Mouse (Mus musculus) thymus, adult 2 months (tissue): Measurements from ENCODE around the gene Prkce. TPM values are rescaled to one million over a fixed set of nuclear protein-coding genes. Genes with fewer than 3 reads are reported as not detected.

Source experiments
- DNase-seq: peaks from one replicate; pipeline ENCODE4 v3.0.0; 2021
- H3K27ac ChIP-seq: fragments of 200-500 bp; 2 replicates; pipeline ENCODE4 v1.5.1; 2012; ENCODE audit warnings: low read length, control low read depth; ENCODE audit not compliant: control insufficient read depth, insufficient read depth
- H3K27me3 ChIP-seq: fragments of 200-500 bp; 2 replicates; pipeline ENCODE4 v1.6.1; 2012; ENCODE audit warnings: mild to moderate bottlenecking, low read length, moderate library complexity, mixed read lengths; ENCODE audit not compliant: control insufficient read depth, insufficient read depth
- H3K36me3 ChIP-seq: fragments of 200-500 bp; 2 replicates; pipeline ENCODE4 v1.6.1; 2012; ENCODE audit warnings: mild to moderate bottlenecking, low read length, moderate library complexity; ENCODE audit not compliant: control insufficient read depth, insufficient read depth
- H3K4me1 ChIP-seq: fragments of 200-500 bp; replicated peaks from 2 replicates; pipeline ENCODE4 v1.6.1; 2012; ENCODE audit warnings: low read length; ENCODE audit not compliant: control insufficient read depth, insufficient read depth
- H3K4me3 ChIP-seq: fragments of 200-500 bp; 2 replicates; pipeline ENCODE4 v1.5.1; 2012; ENCODE audit warnings: mild to moderate bottlenecking, low read length, control low read depth, moderate library complexity; ENCODE audit not compliant: control insufficient read depth, insufficient read depth
- CTCF ChIP-seq: fragments of 200-500 bp; IDR thresholded peaks from 2 replicates; pipeline ENCODE4 v1.5.1; 2012; ENCODE audit warnings: mild to moderate bottlenecking, control low read depth, low read length, moderate library complexity, borderline replicate concordance; ENCODE audit not compliant: control insufficient read depth, poor library complexity, insufficient read depth; ENCODE audit errors: extremely low read depth
- POLR2A ChIP-seq: fragments of 200-500 bp; IDR thresholded peaks from 2 replicates; pipeline ENCODE4 v1.6.1; 2012; ENCODE audit warnings: mild to moderate bottlenecking, low read length, control low read depth, moderate library complexity; ENCODE audit not compliant: control insufficient read depth, poor library complexity, insufficient read depth; ENCODE audit errors: extremely low read depth
- WGBS: fragments of 180-500 bp; shearing (Covaris S2); methylation state at CpG from one replicate; pipeline ENCODE4 v1.1.7; 2018; 5-methylcytosine and 5-hydroxymethylcytosine counted together
- polyA plus RNA-seq: library from polyadenylated mRNA; depleted of rRNA; stranded (reverse); fragments of >200 nt; gene quantifications from 2 replicates; pipeline ENCODE4 v1.2.3, GENCODE M21; 2012

The Prkce gene
- polyA plus RNA-seq, 1 experiment = 1.6 TPM

GRCm38 (mm10) chr17:86214285-86214684, 46.7 kb downstream of the Prkce start:
- TF ChIP-seq CTCF (no peak), POLR2A (no peak)
- no peaks in the 10 kb centered on the region for H3K4me1 ChIP-seq
- DNase-seq = no peak
- no peaks in the 10 kb centered on the region for H3K36me3 ChIP-seq
- H3K27me3 ChIP-seq = no peaks in the 10 kb centered on the region
- 84% methylated on average over 9 of the region's 9 CpGs for WGBS
- no peak overlapping the region for H3K4me3 ChIP-seq
- no peak overlapping the region for H3K27ac ChIP-seq

- no peak for DNase-seq
- H3K36me3 ChIP-seq = no peaks in the 10 kb centered on the region
- no peaks in the 10 kb centered on the region for H3K4me1 ChIP-seq
- no peak overlapping the region for H3K4me3 ChIP-seq
- WGBS = 91% methylated on average over 14 of the region's 14 CpGs
- H3K27ac ChIP-seq = no peak overlapping the region
- no peak for TF ChIP-seq POLR2A
- TF ChIP-seq CTCF = no peak
- H3K27me3 ChIP-seq = no peaks in the 10 kb centered on the region
Measured at GRCm38 (mm10) chr17:86214741-86215140, 47.2 kb downstream of the Prkce start.

DNA sequence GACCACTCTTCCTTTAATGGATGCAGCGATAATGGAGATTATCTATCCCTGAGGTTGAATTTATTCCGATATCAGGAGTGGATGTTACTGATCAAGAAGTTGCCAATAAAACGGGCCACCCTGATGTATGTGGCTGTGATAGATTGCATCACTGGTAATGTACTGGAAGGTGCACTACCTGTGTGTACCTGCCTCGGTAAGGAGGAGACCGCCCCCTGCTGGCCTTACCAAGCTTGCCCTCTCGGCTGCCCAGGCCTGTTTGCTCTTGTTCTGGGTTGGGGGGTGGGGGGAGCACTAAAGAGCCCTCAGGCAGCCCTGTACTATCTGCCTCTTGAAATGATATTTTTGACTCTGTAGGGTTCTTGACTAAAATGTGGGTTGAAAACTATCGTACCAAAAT, 48.2 kb downstream of the Prkce start:
- no peak overlapping the region for H3K4me3 ChIP-seq
- WGBS = 63% methylated on average over 7 of the region's 7 CpGs
- no peak overlapping the region for H3K27ac ChIP-seq
- no peaks in the 10 kb centered on the region for H3K36me3 ChIP-seq
- TF ChIP-seq CTCF (peak; percentile 75; the same call in 1 of the 2 replicates), POLR2A (no peak)
- H3K4me1 ChIP-seq = no peaks in the 10 kb centered on the region
- peak; percentile 54 for DNase-seq
- H3K27me3 ChIP-seq = no peaks in the 10 kb centered on the region

DNA sequence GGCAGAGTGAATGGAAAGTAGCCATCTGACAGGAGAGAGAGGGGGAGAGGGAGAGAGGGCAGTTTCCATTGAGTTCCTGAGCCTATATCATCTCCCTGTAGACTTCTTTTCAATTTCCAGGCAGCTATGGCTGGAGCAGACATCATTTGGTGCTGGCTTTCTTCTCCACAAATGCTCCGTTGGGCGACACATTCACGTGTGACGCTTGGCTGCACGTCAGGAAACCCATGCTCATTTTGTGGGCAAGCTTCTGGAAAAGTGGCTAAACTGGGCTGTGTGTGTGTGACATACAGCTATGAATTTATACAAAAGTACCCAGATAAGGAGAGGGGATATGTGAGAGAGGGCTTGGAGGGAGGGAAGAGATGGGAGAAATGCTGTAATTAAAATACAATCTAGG, 49.9 kb downstream of the Prkce start:
- 93% methylated on average over 5 of the region's 5 CpGs for WGBS
- Histone ChIP-seq H3K4me3 (no peak overlapping the region), H3K27me3 (no peaks in the 10 kb centered on the region), H3K27ac (no peak overlapping the region), H3K36me3 (no peaks in the 10 kb centered on the region), H3K4me1 (no peaks in the 10 kb centered on the region)
- TF ChIP-seq POLR2A = no peak
- TF ChIP-seq CTCF = no peak
- no peak for DNase-seq

GRCm38 (mm10) chr17:86218553-86218952, 51.0 kb downstream of the Prkce start:
- no peak for TF ChIP-seq POLR2A
- TF ChIP-seq CTCF = no peak
- no peak for DNase-seq
- Histone ChIP-seq H3K4me3 (no peak overlapping the region), H3K4me1 (no peaks in the 10 kb centered on the region), H3K27me3 (no peaks in the 10 kb centered on the region), H3K36me3 (no peaks in the 10 kb centered on the region), H3K27ac (no peak overlapping the region)
- 87% methylated on average over 11 of the region's 11 CpGs for WGBS

DNA sequence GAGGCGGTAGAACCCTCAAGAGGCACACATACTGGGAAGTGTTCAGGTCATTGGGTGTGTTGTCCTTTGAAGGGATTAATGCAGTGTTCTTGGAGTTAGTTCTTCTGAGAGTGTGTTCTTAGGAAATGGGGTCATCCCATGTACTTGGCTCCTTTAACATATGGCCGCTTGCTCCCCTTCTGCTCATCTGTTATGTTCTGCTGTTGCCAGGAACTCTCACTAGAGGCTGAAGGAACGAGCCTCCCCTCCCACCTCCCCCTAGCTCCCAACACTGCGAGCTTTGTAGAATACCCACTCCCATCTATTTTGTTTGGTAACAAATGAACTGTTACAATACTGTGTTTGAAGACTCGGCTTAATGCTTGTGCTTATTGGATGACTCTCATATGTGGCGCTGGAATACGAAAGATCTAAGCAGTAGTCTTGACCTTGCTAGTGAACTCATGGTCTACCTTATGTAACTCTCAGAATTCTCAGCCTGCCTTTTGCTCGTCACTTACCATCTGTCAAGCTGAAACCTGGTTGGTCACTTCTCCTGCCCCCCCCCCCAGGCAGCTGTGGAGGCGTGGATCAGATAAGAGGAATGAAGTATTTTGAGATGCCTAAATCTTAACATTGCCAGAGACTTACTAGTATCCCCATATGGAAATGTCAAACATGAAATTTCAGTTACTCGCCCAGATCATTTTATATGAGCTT, 58.1 kb downstream of the Prkce start:
- H3K4me3 ChIP-seq = no peak overlapping the region
- TF ChIP-seq CTCF = no peak
- TF ChIP-seq POLR2A = no peak
- DNase-seq = no peak
- H3K27ac ChIP-seq = no peak overlapping the region
- 94% methylated on average over 10 of the region's 10 CpGs for WGBS
- no peaks in the 10 kb centered on the region for H3K27me3 ChIP-seq
- no peaks in the 10 kb centered on the region for H3K36me3 ChIP-seq
- H3K4me1 ChIP-seq = no peaks in the 10 kb centered on the region

DNA sequence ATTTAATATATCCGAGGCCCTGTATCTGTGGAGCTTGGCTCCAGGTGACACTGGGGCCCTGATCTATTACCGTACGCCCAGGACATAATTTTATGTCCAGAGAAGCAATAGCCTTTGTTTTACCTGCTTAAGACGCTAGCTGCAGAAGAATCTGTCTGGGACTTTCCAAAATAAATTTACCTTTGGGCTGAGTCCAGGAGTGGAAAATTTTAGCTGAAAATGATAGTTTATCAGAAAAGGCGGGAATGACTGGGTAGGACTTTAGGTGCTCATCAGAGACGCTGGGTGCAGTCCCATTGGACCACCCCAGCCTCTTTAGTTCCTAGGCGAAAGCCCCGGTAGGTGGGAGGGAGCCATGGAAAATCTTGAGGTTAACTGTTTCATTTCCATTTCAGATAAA, 58.6 kb downstream of the Prkce start:
- TF ChIP-seq POLR2A (no peak), CTCF (no peak)
- no peaks in the 10 kb centered on the region for H3K36me3 ChIP-seq
- DNase-seq = no peak
- no peak overlapping the region for H3K4me3 ChIP-seq
- H3K27ac ChIP-seq = no peak overlapping the region
- no peaks in the 10 kb centered on the region for H3K4me1 ChIP-seq
- 93% methylated on average over 8 of the region's 8 CpGs for WGBS
- H3K27me3 ChIP-seq = no peaks in the 10 kb centered on the region
